Mouse (Mus musculus) T-helper 2 cell (primary cell): ENCODE results near the gene Olfr186.
"Not testable (repeated sequence)": the region's sequence is repeated elsewhere in the genome, so short reads cannot be mapped to it uniquely, and the experiment has no call there.

ENCODE experiments used
- in situ Hi-C: fragments of 300-600 bp; cut with MboI, MseI; formaldehyde crosslinking; loops from one replicate; pipeline ENCODE4 v1.15.1; 2025; ENCODE audit warnings: high pct_unique_total_duplicates

The Olfr186 gene

DNA sequence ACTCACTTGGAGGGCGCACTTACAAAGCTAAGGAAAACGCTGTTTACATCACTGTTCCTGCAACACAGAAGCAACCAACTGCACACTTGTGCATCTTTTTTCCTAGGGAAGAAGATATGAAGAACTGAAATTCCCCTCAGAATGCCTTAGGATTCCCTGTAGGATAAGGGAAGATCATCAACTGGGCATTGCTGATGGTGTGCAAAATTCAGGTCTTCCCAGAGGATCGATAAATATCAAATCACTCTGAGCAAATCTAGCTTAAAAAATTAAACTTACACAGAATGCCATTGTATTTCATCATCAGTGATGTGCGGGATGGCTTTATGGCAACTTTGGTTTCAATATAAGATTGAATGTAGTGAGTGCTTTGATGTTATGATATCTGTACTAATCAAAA lies at the start of gene Olfr186:
Olfr186 (minus strand) TSS at position 101 of the 400 bp plus-strand sequence.
- in situ Hi-C loops = loop anchor here (10.0 kb wide), 1 partner anchor 245 kb away; the partner anchor contains the start of gene Olfr201

DNA sequence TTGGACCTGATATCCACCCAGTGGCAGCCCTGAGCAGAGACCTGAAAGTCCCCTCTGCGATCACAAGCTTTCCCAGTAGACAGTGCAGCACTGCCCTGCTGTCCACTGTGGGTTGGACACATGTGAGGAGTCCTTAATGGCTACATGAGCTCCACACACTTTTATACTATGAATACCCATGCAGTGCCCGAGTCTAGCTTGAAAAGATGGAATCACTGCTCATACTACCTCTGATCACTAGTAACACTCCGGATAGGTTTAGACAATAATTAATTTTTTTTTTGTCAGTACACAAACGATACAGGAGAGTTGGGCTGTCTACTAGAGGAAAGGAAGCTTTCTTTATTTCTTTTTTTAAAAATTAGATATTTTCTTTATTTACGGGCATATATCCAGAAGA lies 47.8 kb upstream of the Olfr186 start, which contains the start of gene Olfr190:
Olfr190 (minus strand) TSS at position 101 of the 400 bp plus-strand sequence.
- in situ Hi-C loops = loop anchor here (25.0 kb wide), 1 partner anchor 1209 kb away; no protein-coding TSS in a partner anchor

- in situ Hi-C loops = no loop called here
These were observed 43.4 kb upstream of the Olfr186 start for GRCm38 (mm10) chr16:59073520-59073919.

DNA sequence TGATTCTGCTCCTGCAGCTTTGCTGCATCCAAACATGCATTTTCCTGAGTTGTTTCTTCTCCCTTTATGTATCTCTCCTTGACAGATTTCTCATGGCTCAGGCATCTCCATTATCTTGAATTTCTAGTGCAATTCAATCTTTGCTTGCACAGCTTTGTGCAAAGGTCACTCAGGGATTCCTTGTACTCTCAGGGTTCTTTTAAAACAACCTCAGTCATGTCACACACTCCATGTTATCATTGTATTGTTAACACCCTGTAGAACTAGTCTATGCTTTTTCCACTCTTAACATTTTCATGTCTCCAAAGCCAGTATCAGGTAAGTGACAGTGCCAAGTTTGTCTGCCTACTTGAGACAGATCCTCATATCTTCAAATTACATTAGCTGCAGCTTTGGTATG lies 41.7 kb upstream of the Olfr186 start:
- in situ Hi-C loops = no loop called here

DNA sequence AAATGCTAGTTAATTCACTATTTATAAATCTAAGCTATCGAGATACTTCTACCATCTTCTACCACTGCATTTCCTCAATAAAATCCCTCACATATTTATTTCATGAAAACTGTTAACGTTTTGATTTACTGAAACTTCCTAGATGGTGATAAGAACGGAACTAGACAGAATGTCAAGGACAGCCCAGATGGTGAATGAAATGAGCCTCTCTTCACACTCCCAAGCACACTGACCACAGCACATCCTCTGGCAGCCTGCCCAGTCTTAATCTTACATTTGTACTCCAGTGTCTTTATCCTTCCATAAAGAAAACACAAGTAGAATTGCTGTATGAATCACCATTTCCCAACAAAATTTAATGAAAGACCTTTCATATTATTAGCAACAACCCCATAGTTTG lies 32.3 kb upstream of the Olfr186 start:
- in situ Hi-C loops = not testable (repeated sequence)

DNA sequence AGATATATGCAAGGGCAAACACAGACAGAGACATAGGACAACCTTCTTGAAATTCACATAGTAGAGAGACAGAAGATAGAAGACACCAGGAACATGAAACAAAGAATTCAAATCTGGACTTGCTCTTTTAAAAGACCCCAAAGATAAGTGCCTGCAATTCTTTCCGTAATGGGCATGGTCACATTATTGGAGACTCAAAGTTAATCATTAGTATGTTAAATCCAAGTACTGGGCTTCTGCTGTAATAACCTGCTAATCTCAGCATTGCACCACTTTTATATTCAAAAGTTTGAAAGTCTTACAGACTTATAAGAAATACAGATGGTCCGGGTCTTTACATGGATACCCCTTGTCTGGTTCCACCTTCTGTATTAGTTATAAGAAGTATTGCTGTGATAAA lies 19.2 kb upstream of the Olfr186 start:
- in situ Hi-C loops = not testable (repeated sequence)

- in situ Hi-C loops = no loop called here
These were observed 18.8 kb upstream of the Olfr186 start for GRCm38 (mm10) chr16:59048860-59049259.

DNA sequence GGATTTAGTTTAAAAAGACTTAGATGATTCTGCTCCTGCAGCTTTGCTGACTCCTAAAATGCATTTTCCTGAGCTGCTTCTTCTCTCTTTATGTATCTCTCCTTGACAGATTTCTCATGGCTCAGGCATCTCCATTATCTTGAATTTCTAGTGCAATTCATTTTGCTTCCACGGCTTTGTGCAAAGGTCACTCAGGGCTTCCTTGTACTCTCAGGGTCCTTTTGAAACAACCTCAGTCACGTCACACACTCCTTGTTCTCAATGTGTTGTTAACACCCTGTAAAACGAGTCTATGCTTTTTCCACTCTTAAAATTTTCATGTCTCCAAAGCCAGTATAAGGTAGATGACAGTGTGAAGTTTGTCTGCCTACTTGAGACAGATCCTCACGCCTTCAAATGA lies 17.5 kb upstream of the Olfr186 start:
- in situ Hi-C loops = no loop called here

DNA sequence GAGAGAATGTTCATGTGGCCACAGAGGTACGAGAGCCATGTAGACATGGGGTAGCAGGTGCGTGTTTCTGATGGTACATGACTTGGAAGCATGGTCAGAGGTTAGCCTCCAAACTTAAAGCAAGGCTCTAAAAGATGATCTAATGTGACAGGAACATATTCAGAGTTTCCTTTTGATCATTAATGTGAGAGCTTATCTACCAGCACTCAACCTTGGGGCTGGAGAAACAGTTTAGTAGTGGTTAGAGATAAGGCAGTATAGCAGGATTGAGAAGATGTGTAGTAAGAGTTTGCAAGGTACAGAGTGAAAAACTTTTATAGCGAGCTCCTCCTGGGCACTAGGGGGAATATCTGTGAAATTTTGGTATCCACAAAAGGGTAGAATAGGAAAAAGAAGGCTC lies 15.7 kb upstream of the Olfr186 start:
- in situ Hi-C loops = no loop called here

GRCm38 (mm10) chr16:59039710-59040109 lies 9.6 kb upstream of the Olfr186 start, which contains the start of gene Olfr187:
Gene Olfr187 (minus strand): TSS chr16:59039767.
- in situ Hi-C loops = loop anchor here (10.0 kb wide), 1 partner anchor 235 kb away; the partner anchor contains the start of gene Olfr201

DNA sequence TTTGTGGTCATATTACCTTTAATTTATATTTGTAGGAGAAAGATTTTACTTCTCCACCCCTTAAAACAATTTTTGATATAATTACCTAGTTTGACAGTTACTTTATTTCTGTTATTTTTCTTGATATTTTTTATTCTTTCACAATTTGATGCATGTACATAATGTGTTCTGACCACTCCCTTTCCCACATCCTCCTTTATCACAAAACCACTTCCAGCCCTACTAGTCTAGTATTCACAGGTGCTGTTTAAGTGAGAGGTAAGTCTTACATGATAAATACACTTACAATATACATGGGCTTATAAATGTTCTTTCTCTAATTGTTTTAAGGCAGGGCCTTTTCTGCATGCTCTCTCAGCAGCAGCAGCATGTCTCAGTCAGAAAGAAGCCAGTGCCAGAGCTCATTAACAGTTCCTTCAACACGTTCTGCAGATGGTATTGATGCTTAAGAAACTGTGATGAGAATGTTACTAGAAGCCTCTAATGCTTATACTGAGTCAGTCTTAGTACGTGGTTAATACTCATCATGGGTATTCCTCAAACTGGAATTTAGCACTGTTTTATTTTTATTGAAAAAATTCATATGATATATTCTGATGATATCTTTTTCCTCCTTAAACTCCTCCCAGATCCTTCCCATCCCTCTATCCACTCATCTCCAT lies 16.6 kb downstream of the Olfr186 start:
- in situ Hi-C loops = no loop called here

DNA sequence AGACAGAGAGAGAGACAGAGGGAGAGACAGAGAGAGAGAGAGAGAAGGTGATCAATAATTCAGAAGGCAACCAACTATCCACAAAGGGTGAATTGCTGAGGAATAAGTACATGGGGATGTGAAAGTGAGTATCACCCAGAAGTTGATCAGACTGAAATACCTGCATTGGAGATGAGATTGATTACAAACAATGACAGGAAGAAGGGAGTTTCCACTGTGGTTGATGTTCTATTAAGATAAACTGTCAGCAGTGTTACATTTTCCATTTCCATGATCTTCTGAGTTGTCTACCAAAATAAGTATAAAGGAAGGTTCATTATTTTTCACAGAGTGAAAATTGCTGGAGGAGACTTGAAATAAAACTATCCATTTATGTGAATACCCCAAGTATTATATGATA lies 22.9 kb downstream of the Olfr186 start:
- in situ Hi-C loops = loop anchor here (10.0 kb wide), 1 partner anchor 902 kb away; no protein-coding TSS in a partner anchor

- in situ Hi-C loops = no loop called here
These were observed 35.0 kb downstream of the Olfr186 start, which contains the start of gene Olfr183 for GRCm38 (mm10) chr16:58995057-58995456. Gene Olfr183 (plus strand): TSS chr16:58995357.
